Mouse (Mus musculus) cortical plate, adult 2 months (tissue): ENCODE measurements around the gene Wfs1.

Source experiments
- CTCF ChIP-seq: fragments of 200-500 bp; IDR thresholded peaks from 2 replicates; pipeline ENCODE4 v1.5.1; 2011; ENCODE audit warnings: mild to moderate bottlenecking, control low read depth, low read length; ENCODE audit not compliant: insufficient read depth; ENCODE audit errors: extremely low read depth
- POLR2A ChIP-seq: fragments of 200-500 bp; IDR thresholded peaks from 2 replicates; pipeline ENCODE4 v1.6.1; 2011; ENCODE audit warnings: mild to moderate bottlenecking, low read length, control low read depth; ENCODE audit not compliant: insufficient read depth; ENCODE audit errors: extremely low read depth

- TF ChIP-seq POLR2A (no peak), CTCF (no peak)
Measured at GRCm38 (mm10) chr5:37028486-37029311, 39.7 kb upstream of the Wfs1 start.
